Mouse (Mus musculus): ENCODE results near the gene Krtap9-3. TPM values are rescaled to one million over a fixed set of nuclear protein-coding genes. Genes with fewer than 3 reads are reported as not detected.

Krtap9-3 gene
- polyA plus RNA-seq, 1 experiment from 2014 or later: not detected

GRCm38 (mm10) chr11:99573164-99573563 lies 24.7 kb downstream of the Krtap9-3 start:
- Histone ChIP-seq H3K4me3 (replicated peaks; ENCODE audit: low read depth, low read length) (no peak overlapping the region), H3K9me3 (replicated peaks; ENCODE audit: low read length) (no peaks in the 10 kb centered on the region), H3K36me3 (ENCODE audit: insufficient read depth, low read length) (no peaks in the 10 kb centered on the region), H3K9ac (ENCODE audit: low read depth, low read length) (no peak overlapping the region), H3K4me1 (replicated peaks; ENCODE audit: insufficient read depth, low read length) (no peaks in the 10 kb centered on the region), H3K27me3 (ENCODE audit: insufficient read depth, low read length) (no peaks in the 10 kb centered on the region), H3K4me2 (ENCODE audit: low read length) (no peak overlapping the region), H3K27ac (no peak overlapping the region)
- WGBS: 48% methylated on average over 4 of the region's 4 CpGs
- ATAC-seq (replicated peaks; ENCODE audit: low FRiP score, low read depth): no peak
- no peak for TF ChIP-seq CTCF (IDR thresholded peaks at IDR 0.05; ENCODE audit: low read depth)
- DNase-seq (ENCODE audit: low spot score): peak; percentile 8

- no peak for TF ChIP-seq CTCF (IDR thresholded peaks at IDR 0.05; ENCODE audit: low read depth)
- WGBS: 82% methylated on average over 7 of the region's 7 CpGs
- no peaks in the 10 kb centered on the region for H3K9me3 ChIP-seq (replicated peaks; ENCODE audit: low read length)
- no peaks in the 10 kb centered on the region for H3K36me3 ChIP-seq (ENCODE audit: insufficient read depth, low read length)
- H3K4me2 ChIP-seq (ENCODE audit: low read length): no peak within 1 kb of the TSS
- no peak for DNase-seq (ENCODE audit: low spot score)
- H3K27me3 ChIP-seq (ENCODE audit: insufficient read depth, low read length): no peaks in the 10 kb centered on the region
- no peaks in the 10 kb centered on the region for H3K4me1 ChIP-seq (replicated peaks; ENCODE audit: insufficient read depth, low read length)
- H3K4me3 ChIP-seq (replicated peaks; ENCODE audit: low read depth, low read length): no peak within 1 kb of the TSS
- no peak within 1 kb of the TSS for H3K27ac ChIP-seq
- no peak within 1 kb of the TSS for H3K9ac ChIP-seq (ENCODE audit: low read depth, low read length)
- ATAC-seq (replicated peaks; ENCODE audit: low FRiP score, low read depth): no peak
These were observed 31.4 kb downstream of the Krtap9-3 start, which contains the start of gene Krtap3-1 for GRCm38 (mm10) chr11:99566530-99566929. TSS of gene Krtap3-1 (minus strand) at chr11:99566630.

DNA sequence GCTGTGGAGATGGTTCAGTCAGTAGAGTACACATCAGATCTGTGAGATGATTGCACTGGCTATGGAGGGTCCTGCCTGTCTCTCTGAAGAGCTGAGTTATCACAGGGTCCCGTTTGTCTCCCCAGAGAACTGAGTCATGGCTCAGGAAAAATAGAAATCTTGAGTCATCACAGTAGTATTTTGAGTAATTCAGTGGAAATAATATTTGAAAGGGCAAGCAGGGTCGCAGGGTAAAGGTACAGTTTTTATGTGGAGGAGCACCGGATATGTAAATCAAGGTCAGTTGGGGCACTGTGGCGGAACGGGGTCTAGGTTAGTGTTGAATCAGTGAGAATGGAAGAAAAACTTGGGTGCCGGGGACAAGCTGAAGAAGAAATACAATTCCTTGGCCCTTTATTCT lies 35.3 kb downstream of the Krtap9-3 start:
- H3K4me1 ChIP-seq (replicated peaks; ENCODE audit: insufficient read depth, low read length): no peaks in the 10 kb centered on the region
- no peak for TF ChIP-seq CTCF (IDR thresholded peaks at IDR 0.05; ENCODE audit: low read depth)
- no peak for DNase-seq (ENCODE audit: low spot score)
- no peak overlapping the region for H3K4me2 ChIP-seq (ENCODE audit: low read length)
- no peaks in the 10 kb centered on the region for H3K36me3 ChIP-seq (ENCODE audit: insufficient read depth, low read length)
- WGBS: 61% methylated on average over 6 of the region's 6 CpGs
- H3K4me3 ChIP-seq (replicated peaks; ENCODE audit: low read depth, low read length): no peak overlapping the region
- no peak overlapping the region for H3K9ac ChIP-seq (ENCODE audit: low read depth, low read length)
- no peaks in the 10 kb centered on the region for H3K27me3 ChIP-seq (ENCODE audit: insufficient read depth, low read length)
- H3K9me3 ChIP-seq (replicated peaks; ENCODE audit: low read length): no peaks in the 10 kb centered on the region
- H3K27ac ChIP-seq: no peak overlapping the region
- ATAC-seq (replicated peaks; ENCODE audit: low FRiP score, low read depth): no peak

GRCm38 (mm10) chr11:99559366-99559765 lies 38.5 kb downstream of the Krtap9-3 start, which contains the start of gene Gm11939:
TSS of gene Gm11939 (minus strand) at chr11:99559466.
- Histone ChIP-seq H3K9ac (ENCODE audit: low read depth, low read length) (no peak within 1 kb of the TSS), H3K27ac (no peak within 1 kb of the TSS), H3K27me3 (ENCODE audit: insufficient read depth, low read length) (no peaks in the 10 kb centered on the region), H3K9me3 (replicated peaks; ENCODE audit: low read length) (no peaks in the 10 kb centered on the region), H3K36me3 (ENCODE audit: insufficient read depth, low read length) (no peaks in the 10 kb centered on the region), H3K4me1 (replicated peaks; ENCODE audit: insufficient read depth, low read length) (no peaks in the 10 kb centered on the region), H3K4me3 (replicated peaks; ENCODE audit: low read depth, low read length) (no peak within 1 kb of the TSS), H3K4me2 (ENCODE audit: low read length) (no peak within 1 kb of the TSS)
- no peak for TF ChIP-seq CTCF (IDR thresholded peaks at IDR 0.05; ENCODE audit: low read depth)
- no peak for DNase-seq (ENCODE audit: low spot score)
- WGBS: 92% methylated on average over 9 of the region's 9 CpGs
- no peak for ATAC-seq (replicated peaks; ENCODE audit: low FRiP score, low read depth)

- 46% methylated on average over 3 of the region's 3 CpGs for WGBS
- Histone ChIP-seq H3K9ac (ENCODE audit: low read depth, low read length) (no peak overlapping the region), H3K36me3 (ENCODE audit: insufficient read depth, low read length) (no peaks in the 10 kb centered on the region), H3K27me3 (ENCODE audit: insufficient read depth, low read length) (no peaks in the 10 kb centered on the region), H3K4me1 (replicated peaks; ENCODE audit: insufficient read depth, low read length) (no peaks in the 10 kb centered on the region), H3K27ac (no peak overlapping the region), H3K4me2 (ENCODE audit: low read length) (no peak overlapping the region), H3K9me3 (replicated peaks; ENCODE audit: low read length) (no peaks in the 10 kb centered on the region), H3K4me3 (replicated peaks; ENCODE audit: low read depth, low read length) (no peak overlapping the region)
- ATAC-seq (replicated peaks; ENCODE audit: low FRiP score, low read depth): no peak
- TF ChIP-seq CTCF (IDR thresholded peaks at IDR 0.05; ENCODE audit: low read depth): no peak
- no peak for DNase-seq (ENCODE audit: low spot score)
These were observed 39.7 kb downstream of the Krtap9-3 start for GRCm38 (mm10) chr11:99557976-99558745.

- H3K9me3 ChIP-seq (replicated peaks; ENCODE audit: low read length): no peaks in the 10 kb centered on the region
- no peaks in the 10 kb centered on the region for H3K27me3 ChIP-seq (ENCODE audit: insufficient read depth, low read length)
- H3K4me1 ChIP-seq (replicated peaks; ENCODE audit: insufficient read depth, low read length): no peaks in the 10 kb centered on the region
- H3K4me2 ChIP-seq (ENCODE audit: low read length): no peak within 1 kb of the TSS
- DNase-seq (ENCODE audit: low spot score) (no peak), ATAC-seq (replicated peaks; ENCODE audit: low FRiP score, low read depth) (no peak)
- WGBS: 100% methylated on average over 1 of the region's 2 CpGs
- no peak within 1 kb of the TSS for H3K9ac ChIP-seq (ENCODE audit: low read depth, low read length)
- H3K27ac ChIP-seq: no peak within 1 kb of the TSS
- no peaks in the 10 kb centered on the region for H3K36me3 ChIP-seq (ENCODE audit: insufficient read depth, low read length)
- TF ChIP-seq CTCF (IDR thresholded peaks at IDR 0.05; ENCODE audit: low read depth): no peak
- no peak within 1 kb of the TSS for H3K4me3 ChIP-seq (replicated peaks; ENCODE audit: low read depth, low read length)
These were observed 41.2 kb downstream of the Krtap9-3 start, which contains the start of gene Krtap3-2 for GRCm38 (mm10) chr11:99556753-99557152. TSS of gene Krtap3-2 (minus strand) at chr11:99556853.
